Mouse (Mus musculus) T-helper 17 cell (primary cell): ENCODE measurements around the gene Cox20.
"Not testable (repeated sequence)": the region's sequence is repeated elsewhere in the genome, so short reads cannot be mapped to it uniquely, and the experiment has no call there.

ENCODE experiments used
- in situ Hi-C, 2 experiments: fragments of 300-600 bp; cut with MboI, MseI; formaldehyde crosslinking; loops; 1 replicate in 1 of 2; 2 replicates in 1 of 2; pipeline ENCODE4 v1.15.1; 2025; ENCODE audit warnings: high pct_unique_total_duplicates in 2 of 2

Cox20 gene

GRCm38 (mm10) chr1:178344071-178344805 is 25.3 kb downstream of the Cox20 start:
- in situ Hi-C loops = not testable (repeated sequence)

DNA sequence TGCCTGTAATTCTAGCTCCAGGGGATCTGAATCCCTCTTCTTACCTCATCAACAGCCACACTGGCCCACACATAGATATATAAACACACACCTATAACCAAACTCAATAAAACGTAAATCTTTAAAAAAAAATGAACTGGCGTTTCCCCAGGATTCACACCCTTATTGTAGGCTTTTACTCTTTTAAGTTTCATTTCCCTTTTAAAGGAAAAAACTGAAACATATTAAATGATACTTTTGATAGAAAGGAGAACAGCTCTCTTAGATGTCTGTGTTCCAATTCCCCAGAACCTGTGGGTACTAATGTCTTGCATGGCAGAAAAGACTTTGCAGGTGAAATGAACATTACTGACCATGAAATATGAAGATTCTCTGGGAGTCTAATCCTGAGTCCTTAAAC is 31.9 kb downstream of the Cox20 start:
- in situ Hi-C loops = no loop called here

- in situ Hi-C loops = no loop called here
Observed at GRCm38 (mm10) chr1:178351643-178352042, 32.7 kb downstream of the Cox20 start.

DNA sequence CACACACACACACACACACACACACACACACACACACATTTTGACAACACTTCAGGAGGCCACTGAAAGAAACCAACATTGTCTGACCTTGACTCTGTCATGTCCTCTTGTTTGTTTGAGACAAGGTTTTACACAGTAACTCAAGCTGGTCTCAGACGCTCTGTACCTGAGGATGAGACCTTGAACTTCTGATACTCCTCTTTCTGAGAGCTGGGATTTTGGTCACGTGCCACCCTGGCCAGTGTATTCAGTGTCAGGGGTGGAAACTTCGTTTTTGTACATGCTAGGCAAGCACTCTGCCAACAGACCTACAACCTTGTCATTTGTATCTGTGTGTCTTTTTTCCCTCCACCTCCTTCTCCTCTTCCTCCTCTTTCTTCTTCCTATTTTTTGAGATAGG is 35.6 kb downstream of the Cox20 start:
- in situ Hi-C loops = no loop called here

GRCm38 (mm10) chr1:178357776-178358710 is 39.1 kb downstream of the Cox20 start:
- in situ Hi-C loops = no loop called here

GRCm38 (mm10) chr1:178360264-178360663 is 41.3 kb downstream of the Cox20 start:
- in situ Hi-C loops = no loop called here

DNA sequence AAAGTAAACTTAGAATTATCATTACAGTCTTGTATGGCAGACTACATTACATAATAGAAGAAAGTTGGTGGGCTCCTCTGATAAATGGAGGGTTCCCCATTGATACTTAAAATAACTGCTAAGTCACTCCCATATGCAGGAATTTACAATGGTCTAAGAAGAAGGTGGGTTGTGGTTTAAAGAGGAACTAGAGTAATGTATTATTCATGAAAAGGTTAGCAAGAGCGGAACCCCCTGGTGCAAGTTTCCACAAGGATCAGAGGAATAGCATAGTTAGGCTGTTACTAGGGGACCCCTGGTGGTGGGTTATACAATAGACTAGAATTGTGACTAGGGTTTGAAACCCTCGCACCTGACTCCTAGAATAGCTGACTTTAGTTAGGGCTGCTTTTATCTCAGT is 41.8 kb downstream of the Cox20 start:
- in situ Hi-C loops = no loop called here

DNA sequence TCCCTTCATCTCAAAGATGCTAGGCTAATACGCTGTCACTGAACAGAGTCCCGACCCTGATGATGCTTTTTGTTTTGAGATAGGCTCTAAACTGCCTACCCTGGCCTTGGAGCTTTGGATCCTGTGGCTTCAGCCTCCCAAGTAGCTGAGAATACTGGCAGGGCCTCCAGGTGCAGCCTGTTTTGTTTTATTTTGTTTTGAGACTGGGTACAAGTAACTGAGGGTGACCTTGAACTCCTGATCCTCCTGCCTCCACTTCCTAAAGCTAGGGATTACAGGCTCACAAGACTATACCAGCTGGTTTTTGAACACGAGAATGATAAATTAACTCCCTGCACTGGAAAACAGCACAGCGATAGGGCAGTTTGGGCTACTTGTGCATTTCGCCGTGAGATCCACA is 46.2 kb downstream of the Cox20 start:
- in situ Hi-C loops = no loop called here

GRCm38 (mm10) chr1:178368121-178368520 is 49.2 kb downstream of the Cox20 start:
- in situ Hi-C loops = no loop called here

DNA sequence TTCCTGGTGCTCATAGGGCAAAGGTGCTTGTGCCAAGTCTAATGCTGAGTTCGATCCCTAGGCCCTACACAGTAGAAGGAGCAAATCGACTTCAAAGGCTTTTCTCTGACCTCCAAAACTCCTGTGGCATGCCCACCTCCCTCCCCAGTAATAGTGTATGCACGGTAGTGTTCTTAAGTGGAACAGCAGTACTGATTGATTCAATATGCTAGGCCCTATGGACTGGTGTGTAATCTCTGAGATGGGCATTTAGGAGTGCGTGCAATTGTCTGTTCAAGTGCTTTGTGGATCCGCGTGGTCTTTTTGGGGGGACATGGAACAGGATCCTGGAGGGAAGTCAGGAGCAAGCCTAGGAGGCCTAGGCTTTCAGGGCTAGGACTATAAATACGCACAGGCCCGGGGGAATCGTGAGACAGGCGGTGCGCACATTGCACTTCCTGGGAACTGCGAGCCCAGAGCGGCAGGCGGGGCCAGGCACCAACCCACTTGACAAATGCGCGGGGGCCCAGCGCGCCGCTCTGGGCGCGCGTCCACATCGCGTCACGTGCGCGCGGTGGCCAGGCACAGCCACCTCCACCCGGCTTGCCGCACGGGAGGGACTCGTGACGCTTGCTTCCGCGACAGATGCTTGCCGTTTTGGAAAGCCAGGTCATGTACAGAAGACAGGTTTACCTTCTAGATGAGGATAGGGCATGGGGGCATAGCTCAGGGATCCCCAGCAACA is 49.8 kb downstream of the Cox20 start:
- in situ Hi-C loops = no loop called here

GRCm38 (mm10) chr1:178369272-178369651 is 50.3 kb downstream of the Cox20 start:
- in situ Hi-C loops = no loop called here
